Mouse (Mus musculus) stomach, embryonic 16.5 days (tissue): ENCODE measurements around the gene Zfp983. TPM values are rescaled to one million over a fixed set of nuclear protein-coding genes. Genes with fewer than 3 reads are reported as not detected.
"Not testable (repeated sequence)": the region's sequence is repeated elsewhere in the genome, so short reads cannot be mapped to it uniquely, and the experiment has no call there.

Experiments
- ATAC-seq: fragments of 200-750 bp; cut with Nextera tagmentation; 2 replicates; pipeline ENCODE4 v1.8.0; 2017; ENCODE audit warnings: moderate number of reproducible peaks, moderate TSS enrichment; ENCODE audit not compliant: insufficient read depth, low FRiP score
- H3K27ac ChIP-seq: fragments of 300-500 bp; sonication (generic); 2 replicates; pipeline ENCODE4 v1.5.1; 2014; ENCODE audit warnings: low read length
- H3K27me3 ChIP-seq: fragments of 300-500 bp; sonication (generic); 2 replicates; pipeline ENCODE4 v1.6.1; 2014; ENCODE audit warnings: low read length, control low read depth, mixed read lengths; ENCODE audit not compliant: control insufficient read depth, insufficient read depth
- H3K36me3 ChIP-seq: fragments of 300-500 bp; sonication (generic); 2 replicates; pipeline ENCODE4 v1.6.1; 2014; ENCODE audit warnings: low read length; ENCODE audit not compliant: control insufficient read depth, insufficient read depth
- H3K4me1 ChIP-seq: fragments of 300-500 bp; sonication (generic); 2 replicates; pipeline ENCODE4 v1.6.1; 2014; ENCODE audit warnings: low read length, control low read depth, mixed read lengths; ENCODE audit not compliant: control insufficient read depth, insufficient read depth
- H3K4me2 ChIP-seq: fragments of 300-500 bp; sonication (generic); 2 replicates; pipeline ENCODE4 v1.6.1; 2014; ENCODE audit warnings: low read depth, low read length, mixed read lengths
- H3K4me3 ChIP-seq: fragments of 300-500 bp; sonication (generic); replicated peaks from 2 replicates; pipeline ENCODE4 v1.5.1; 2014; ENCODE audit warnings: mild to moderate bottlenecking, low read length
- H3K9ac ChIP-seq: fragments of 300-500 bp; sonication (generic); 2 replicates; pipeline ENCODE4 v1.6.1; 2014; ENCODE audit warnings: low read length
- H3K9me3 ChIP-seq: fragments of 300-500 bp; sonication (generic); replicated peaks from 2 replicates; pipeline ENCODE4 v1.6.1; 2016; ENCODE audit warnings: low read length, control low read depth; ENCODE audit not compliant: control insufficient read depth
- WGBS: fragments of 180-500 bp; shearing (Covaris S2); extraction: QIAGEN DNeasy Blood & Tissue Kit; methylation state at CpG from one replicate; pipeline ENCODE4 v1.1.7; 2014; 5-methylcytosine and 5-hydroxymethylcytosine counted together
- polyA plus RNA-seq: library from polyadenylated mRNA; unstranded; fragments of >200 nt; fragmentation: Nextera tagmentation; extraction: Ambion mirVana; gene quantifications from 2 replicates; pipeline ENCODE4 v1.2.1, GENCODE M21; 2015

Zfp983 gene
- polyA plus RNA-seq, 1 experiment from 2014 or later = 5.0 TPM

DNA sequence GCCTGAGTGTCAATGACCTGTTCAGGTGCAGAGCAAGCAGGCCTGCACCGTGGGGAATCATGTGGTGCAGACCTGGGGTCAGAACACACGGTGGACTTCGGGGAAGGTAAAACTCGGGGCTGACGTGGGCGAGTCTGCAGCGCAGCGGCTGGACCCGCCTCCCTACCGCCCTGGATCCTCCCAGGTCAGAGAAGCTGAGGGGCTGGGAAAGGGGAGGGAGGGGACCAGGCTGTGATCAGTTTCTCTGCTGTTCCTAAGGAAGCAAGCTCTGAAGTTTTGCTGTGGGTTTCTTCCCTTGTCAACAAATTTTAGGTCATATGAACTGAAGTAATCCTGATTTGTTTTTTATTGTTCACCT lies 29.6 kb downstream of the Zfp983 start:
- Histone ChIP-seq H3K9ac (peak overlapping the region; percentile 69), H3K27ac (peak overlapping the region; percentile 85; the same call in 1 of the 2 replicates)

DNA sequence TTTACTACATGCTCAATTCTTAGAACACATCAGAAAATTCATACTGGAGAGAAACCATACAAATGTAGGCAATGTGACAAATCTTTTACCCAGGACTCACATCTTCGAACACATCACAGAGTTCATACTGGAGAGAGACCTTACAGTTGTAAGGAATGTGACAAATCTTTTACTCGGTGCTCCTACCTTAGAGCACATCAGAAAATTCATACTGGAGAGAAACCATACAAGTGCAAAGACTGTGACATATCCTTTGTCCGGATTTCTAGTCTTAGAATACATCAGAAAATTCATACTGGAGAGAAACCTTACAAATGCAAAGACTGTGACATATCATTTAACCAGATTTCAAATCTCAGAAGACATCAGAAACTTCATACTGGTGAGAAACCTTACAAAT lies 41.1 kb downstream of the Zfp983 start, which contains the start of gene Gm10226:
Gene Gm10226, plus strand, starts transcription at position 301 of the 400 bp plus-strand sequence.
- Histone ChIP-seq H3K36me3 (no peaks in the 10 kb centered on the region), H3K27me3 (no peaks in the 10 kb centered on the region), H3K27ac (no peak within 1 kb of the TSS), H3K9ac (no peak within 1 kb of the TSS), H3K9me3 (no peaks in the 10 kb centered on the region), H3K4me1 (no peaks in the 10 kb centered on the region), H3K4me2 (no peak within 1 kb of the TSS), H3K4me3 (no peak within 1 kb of the TSS)
- no peak for ATAC-seq
- WGBS = 83% methylated on average over 3 of the region's 3 CpGs

More for the DNA sequence above, 29.6 kb downstream of the Zfp983 start:
- peak; percentile 89 for ATAC-seq
- 0% methylated on average over 10 of the region's 10 CpGs for WGBS
- not testable (repeated sequence) for H3K4me1 ChIP-seq, H3K27me3 ChIP-seq, H3K9me3 ChIP-seq, H3K36me3 ChIP-seq
- Histone ChIP-seq H3K4me2 (peak overlapping the region; percentile 62), H3K4me3 (peak overlapping the region; percentile 54)

DNA sequence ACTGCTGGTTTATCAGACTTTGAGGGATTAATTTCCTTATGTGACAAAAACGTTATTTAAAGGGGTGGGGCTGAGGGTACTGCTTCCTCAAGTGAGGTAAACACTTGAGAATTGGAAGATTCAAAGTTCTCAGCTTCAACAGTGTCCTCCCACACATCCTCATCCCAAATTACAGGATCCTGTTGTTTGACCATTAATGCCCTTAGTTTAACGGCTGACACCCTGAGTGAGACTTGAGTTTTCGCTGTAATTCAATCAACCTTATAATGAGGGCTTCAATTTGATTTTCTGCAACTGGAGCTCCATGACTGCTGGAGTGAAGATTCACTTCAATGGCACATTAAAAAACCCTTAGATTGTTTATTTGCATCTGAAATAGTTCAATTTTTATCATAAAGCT lies 42.9 kb downstream of the Zfp983 start:
- H3K4me2 ChIP-seq = no peak overlapping the region
- H3K36me3 ChIP-seq = no peaks in the 10 kb centered on the region
- no peak overlapping the region for H3K4me3 ChIP-seq
- no peak overlapping the region for H3K27ac ChIP-seq
- no peaks in the 10 kb centered on the region for H3K27me3 ChIP-seq
- no peak overlapping the region for H3K9ac ChIP-seq
- H3K4me1 ChIP-seq = no peaks in the 10 kb centered on the region
- H3K9me3 ChIP-seq = no peaks in the 10 kb centered on the region
- ATAC-seq = no peak
- 75% methylated on average over 3 of the region's 3 CpGs for WGBS

DNA sequence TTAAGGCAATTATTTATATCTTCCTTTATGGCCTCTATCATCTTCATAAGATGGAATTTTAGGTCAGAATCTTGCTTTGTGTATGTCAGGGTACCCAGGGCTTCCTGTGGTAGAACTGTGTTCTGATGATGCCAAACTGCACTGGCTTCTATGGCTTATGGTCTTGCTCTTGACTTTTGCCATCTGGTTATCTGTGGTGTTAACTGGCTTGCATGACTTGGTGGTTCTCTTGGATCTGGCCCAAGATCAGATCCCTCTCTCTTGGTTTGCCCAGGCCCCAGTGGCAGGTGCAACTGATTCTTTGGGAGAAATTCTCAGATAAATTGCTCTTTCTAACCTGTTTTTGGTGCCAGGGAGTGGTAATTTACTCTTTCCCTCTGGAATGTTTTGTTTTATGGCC lies 45.6 kb downstream of the Zfp983 start:
- no peak overlapping the region for H3K9ac ChIP-seq
- no peaks in the 10 kb centered on the region for H3K36me3 ChIP-seq
- no peaks in the 10 kb centered on the region for H3K27me3 ChIP-seq
- no peaks in the 10 kb centered on the region for H3K9me3 ChIP-seq
- no peak for ATAC-seq
- no peaks in the 10 kb centered on the region for H3K4me1 ChIP-seq
- no peak overlapping the region for H3K4me3 ChIP-seq
- H3K4me2 ChIP-seq = no peak overlapping the region
- no peak overlapping the region for H3K27ac ChIP-seq

DNA sequence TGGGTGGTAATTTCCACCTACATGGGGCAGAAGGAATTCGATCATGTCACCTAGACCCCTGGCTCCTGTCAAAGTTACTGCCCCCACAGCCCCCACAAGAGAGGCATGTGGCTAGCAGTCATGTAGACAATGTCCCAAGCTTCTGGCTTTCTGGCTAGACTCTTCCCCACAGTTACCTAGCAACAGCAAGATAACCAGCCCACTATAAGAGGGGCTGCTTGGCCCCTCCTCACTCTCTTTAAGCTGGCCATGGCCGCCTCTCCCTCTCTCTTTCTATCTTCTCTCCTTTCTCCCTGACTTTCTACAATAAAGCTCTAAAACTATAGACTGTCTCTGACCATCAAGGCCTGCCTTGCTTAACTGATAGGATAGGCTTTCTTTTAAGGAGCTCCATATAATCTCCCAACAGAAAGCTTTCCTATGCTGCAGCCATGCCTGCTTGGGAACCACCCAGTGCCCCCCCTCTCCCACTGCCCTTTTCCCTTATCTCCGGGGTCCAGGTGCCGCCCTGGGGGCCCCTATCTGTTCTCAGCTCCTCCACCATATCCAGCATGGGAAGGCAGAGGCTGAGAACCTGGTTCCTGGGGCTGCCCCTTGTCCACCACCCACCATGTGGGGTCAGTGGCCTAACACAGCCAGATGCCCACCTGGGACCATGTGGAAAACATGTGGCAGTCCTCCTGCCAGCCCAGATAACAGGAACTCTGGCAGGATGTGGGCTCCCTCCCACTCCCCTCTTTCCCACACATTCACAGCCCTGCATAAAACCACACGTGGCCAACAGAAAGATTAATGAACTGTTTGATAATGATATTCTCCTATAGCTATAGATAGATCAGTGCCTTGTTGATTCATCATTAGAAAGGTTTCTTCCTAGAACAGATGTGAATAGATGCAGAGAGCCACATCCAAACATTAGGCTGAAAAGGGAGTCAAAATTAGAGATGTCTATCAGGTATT lies 52.1 kb downstream of the Zfp983 start:
- no peak; the same call in 1 of the 2 replicates for ATAC-seq
- Histone ChIP-seq H3K9ac (no peak overlapping the region), H3K9me3 (no peaks in the 10 kb centered on the region), H3K4me3 (no peak overlapping the region), H3K27ac (no peak overlapping the region), H3K36me3 (no peaks in the 10 kb centered on the region), H3K4me2 (no peak overlapping the region), H3K27me3 (no peaks in the 10 kb centered on the region), H3K4me1 (no peaks in the 10 kb centered on the region)
- WGBS = 33% methylated on average over 5 of the region's 5 CpGs

DNA sequence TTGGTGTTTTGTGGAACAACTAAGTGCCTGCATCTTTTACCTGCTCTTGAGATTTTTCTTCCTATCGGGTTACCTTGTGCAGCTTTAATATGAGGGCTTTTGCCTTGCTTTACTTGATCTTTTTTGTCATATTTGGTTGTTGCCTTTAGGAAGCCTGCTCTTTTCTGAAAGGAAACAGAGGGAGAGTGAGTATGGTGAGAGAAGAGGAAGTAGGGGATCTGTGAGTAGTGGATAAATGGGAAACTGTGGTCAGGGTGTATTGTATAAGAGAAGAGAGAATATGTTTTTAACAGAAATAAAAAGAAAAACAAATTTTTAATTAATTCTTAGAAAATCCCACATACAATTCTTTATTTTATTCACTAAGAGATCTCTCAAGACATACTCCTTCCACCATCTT lies 53.0 kb downstream of the Zfp983 start:
- H3K4me1 ChIP-seq = peaks cover 1% of the 10 kb centered on the region; the same call in 1 of the 2 replicates
- 76% methylated on average over 1 of the region's 1 CpGs for WGBS
- no peak overlapping the region for H3K4me3 ChIP-seq
- H3K9ac ChIP-seq = no peak overlapping the region
- no peak for ATAC-seq
- no peaks in the 10 kb centered on the region for H3K36me3 ChIP-seq
- H3K9me3 ChIP-seq = no peaks in the 10 kb centered on the region
- H3K4me2 ChIP-seq = no peak overlapping the region
- no peak overlapping the region for H3K27ac ChIP-seq
- H3K27me3 ChIP-seq = no peaks in the 10 kb centered on the region

DNA sequence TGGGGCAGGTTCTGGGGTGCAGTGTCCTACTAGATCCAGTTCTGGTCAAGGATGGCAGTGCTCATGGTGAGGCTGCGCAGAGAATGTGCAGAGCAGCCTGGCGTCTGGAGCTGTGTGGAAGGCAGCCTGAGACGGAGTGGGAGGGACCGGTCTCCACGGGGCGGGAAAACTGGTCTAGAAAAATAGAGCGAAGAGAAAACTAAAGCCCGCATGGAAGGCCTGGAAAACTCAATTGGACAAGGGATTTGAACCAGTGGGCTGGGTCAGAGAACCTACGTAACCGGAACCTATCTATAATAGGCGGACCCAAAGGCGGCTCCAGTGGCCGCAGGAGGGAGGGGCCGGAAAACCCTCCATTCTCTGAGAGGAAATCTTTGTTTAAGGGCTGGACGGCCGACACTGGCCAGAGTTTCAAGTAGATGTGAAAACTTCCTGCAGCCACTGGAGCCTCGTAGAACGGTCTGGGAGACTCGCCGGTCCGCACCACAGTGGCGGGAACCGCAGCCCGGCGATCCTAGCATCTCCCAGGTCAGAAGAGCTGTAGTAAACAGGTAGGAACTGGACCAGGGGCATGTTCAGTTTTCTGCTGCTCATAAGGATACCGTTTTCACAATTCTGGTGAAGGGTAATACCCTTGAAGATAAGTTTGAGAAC lies 57.0 kb downstream of the Zfp983 start, which contains the start of gene Zfp760:
Gene Zfp760, plus strand, starts transcription at position 399 of the 654 bp plus-strand sequence.
- H3K4me1 ChIP-seq = peaks cover 6% of the 10 kb centered on the region; the same call in 1 of the 2 replicates
- H3K9ac ChIP-seq = peak within 1 kb of the TSS; percentile 84
- H3K9me3 ChIP-seq = no peaks in the 10 kb centered on the region
- no peaks in the 10 kb centered on the region for H3K27me3 ChIP-seq
- 4% methylated on average over 26 of the region's 26 CpGs for WGBS
- peaks cover 3% of the 10 kb centered on the region; the same call in 1 of the 2 replicates for H3K36me3 ChIP-seq
- peak; percentile 99 for ATAC-seq
- peak within 1 kb of the TSS; percentile 56 for H3K4me2 ChIP-seq
- H3K4me3 ChIP-seq = peak within 1 kb of the TSS; percentile 70
- peak within 1 kb of the TSS; percentile 96 for H3K27ac ChIP-seq

DNA sequence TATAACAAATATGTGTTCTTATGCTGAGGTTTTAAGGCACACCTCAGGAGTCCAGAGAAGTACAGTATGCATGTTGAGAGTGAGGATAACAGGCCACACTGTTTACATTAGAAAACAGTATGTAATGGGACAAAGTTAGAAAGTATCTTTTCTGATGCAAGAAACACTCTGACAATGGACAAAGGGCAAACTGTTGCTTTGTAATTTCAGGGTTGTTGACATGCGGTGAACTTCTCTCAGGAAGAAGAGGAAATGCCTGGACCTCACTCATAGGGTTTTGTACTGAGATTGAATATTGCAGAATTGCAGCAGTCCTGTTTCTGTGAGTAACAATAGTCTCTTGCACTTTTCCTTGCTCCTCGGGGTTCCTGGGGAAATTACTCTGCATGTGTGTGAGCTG lies 58.0 kb downstream of the Zfp983 start:
- H3K4me1 ChIP-seq = peaks cover 6% of the 10 kb centered on the region; the same call in 1 of the 2 replicates
- H3K4me3 ChIP-seq = peak overlapping the region; percentile 70
- H3K36me3 ChIP-seq = peaks cover 3% of the 10 kb centered on the region; the same call in 1 of the 2 replicates
- WGBS = 24% methylated on average over 2 of the region's 2 CpGs
- peak overlapping the region; percentile 96; the same call in 1 of the 2 replicates for H3K27ac ChIP-seq
- no peaks in the 10 kb centered on the region for H3K9me3 ChIP-seq
- peak overlapping the region; percentile 54 for H3K9ac ChIP-seq
- peak overlapping the region; percentile 56 for H3K4me2 ChIP-seq
- ATAC-seq = no peak
- H3K27me3 ChIP-seq = no peaks in the 10 kb centered on the region
